Mouse (Mus musculus) thymus, postnatal 14 days (tissue): ENCODE measurements around the gene Gm13723.

Experiments
- DNase-seq: peaks from one replicate; pipeline ENCODE4 v3.0.0; 2021

Gm13723 gene

GRCm38 (mm10) chr2:86874702-86875101 is at the start of gene Gm13723:
Gm13723 (minus strand) TSS chr2:86874802.
- DNase-seq = no peak

GRCm38 (mm10) chr2:86905647-86906046 is 31.0 kb upstream of the Gm13723 start:
- DNase-seq = no peak

GRCm38 (mm10) chr2:86892116-86892515 is 17.5 kb upstream of the Gm13723 start, which contains the start of gene Olfr1097:
Olfr1097 (minus strand) TSS chr2:86892216.
- DNase-seq = no peak

- DNase-seq = no peak
These were observed 23.0 kb downstream of the Gm13723 start, which contains the start of gene Olfr1095 for GRCm38 (mm10) chr2:86851596-86851995. Olfr1095 (minus strand) TSS chr2:86851696.

- no peak for DNase-seq
These were observed 50.2 kb downstream of the Gm13723 start, which contains the start of gene Olfr1094 for GRCm38 (mm10) chr2:86824363-86824762. Olfr1094 (plus strand) TSS chr2:86824663.
